Mouse (Mus musculus) embryonic fibroblast, embryonic 13.5 days (primary cell): Measurements from ENCODE around the gene Cdh15.

Source experiments
- CTCF ChIP-seq: IDR thresholded peaks from 2 replicates; pipeline ENCODE4 v1.5.1; 2011; ENCODE audit warnings: mild to moderate bottlenecking, control low read depth, low read length, moderate library complexity, borderline replicate concordance; ENCODE audit not compliant: insufficient read depth
- POLR2A ChIP-seq: IDR thresholded peaks from 2 replicates; pipeline ENCODE4 v1.6.1; 2011; ENCODE audit warnings: low read depth, mild to moderate bottlenecking, control low read depth, low read length, moderate library complexity

DNA sequence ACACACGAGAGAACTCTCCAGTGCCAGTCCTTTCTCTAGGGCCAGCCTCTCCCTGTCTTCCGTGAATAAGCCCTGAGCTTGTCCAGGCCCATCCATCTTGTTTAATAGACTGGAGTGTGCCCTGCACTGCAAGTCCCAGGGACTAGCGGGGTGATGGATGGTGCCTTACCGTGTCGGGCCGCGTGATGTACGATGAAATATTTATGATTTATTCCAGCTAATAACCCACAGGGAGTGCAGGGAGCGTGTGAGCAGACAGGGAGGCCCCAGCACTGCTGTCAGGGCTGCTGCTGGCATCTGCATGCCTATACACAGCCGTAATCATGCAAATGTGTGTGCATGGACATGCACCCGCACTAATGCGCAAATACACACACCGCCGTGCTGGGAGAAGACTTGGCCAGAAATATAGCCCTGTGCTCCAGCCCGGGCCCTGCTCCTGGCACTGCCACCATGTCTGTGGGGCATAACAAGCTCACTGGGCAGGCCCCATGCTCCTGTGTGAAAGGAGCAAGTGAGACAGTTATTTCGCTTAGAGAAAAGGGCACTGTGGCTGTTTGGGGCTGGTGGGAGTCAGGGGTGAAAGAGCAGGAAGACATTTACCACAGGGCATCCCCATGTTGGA lies 35.8 kb upstream of the Cdh15 start:
- TF ChIP-seq CTCF (no peak), POLR2A (no peak)
